Mouse (Mus musculus) limb, embryonic 15.5 days (tissue): Measurements from ENCODE around the gene Itgb6. TPM values are rescaled to one million over a fixed set of nuclear protein-coding genes. Genes with fewer than 3 reads are reported as not detected.

Experiments used
- ATAC-seq: fragments of 200-750 bp; cut with Nextera tagmentation; 2 replicates; pipeline ENCODE4 v1.8.0; 2017; ENCODE audit warnings: low read depth, moderate TSS enrichment; ENCODE audit not compliant: insufficient number of reproducible peaks, low FRiP score, low TSS enrichment
- H3K27ac ChIP-seq: fragments of 300-500 bp; sonication (generic); 2 replicates; pipeline ENCODE4 v1.5.1; 2015; ENCODE audit warnings: moderate library complexity, mild to moderate bottlenecking, inconsistent platforms
- H3K27me3 ChIP-seq: fragments of 300-500 bp; sonication (generic); 2 replicates; pipeline ENCODE4 v1.6.1; 2015; ENCODE audit warnings: inconsistent platforms
- H3K36me3 ChIP-seq: fragments of 300-500 bp; sonication (generic); 2 replicates; pipeline ENCODE4 v1.6.1; 2015; ENCODE audit warnings: inconsistent platforms
- H3K4me1 ChIP-seq: fragments of 300-500 bp; sonication (generic); 2 replicates; pipeline ENCODE4 v1.6.1; 2015; ENCODE audit warnings: inconsistent platforms
- H3K4me2 ChIP-seq: fragments of 300-500 bp; sonication (generic); 2 replicates; pipeline ENCODE4 v1.6.1; 2015; ENCODE audit warnings: mild to moderate bottlenecking, inconsistent platforms
- H3K4me3 ChIP-seq: fragments of 300-500 bp; sonication (generic); 2 replicates; pipeline ENCODE4 v1.5.1; 2015; ENCODE audit warnings: mild to moderate bottlenecking, inconsistent platforms
- H3K9ac ChIP-seq: fragments of 300-500 bp; sonication (generic); 2 replicates; pipeline ENCODE4 v1.6.1; 2015; ENCODE audit warnings: inconsistent platforms
- H3K9me3 ChIP-seq: fragments of 300-500 bp; sonication (generic); 2 replicates; pipeline ENCODE4 v1.6.1; 2016; ENCODE audit warnings: inconsistent platforms
- WGBS: fragments of 180-500 bp; shearing (Covaris S2); methylation state at CpG from one replicate; pipeline ENCODE4 v1.1.7; 2015; 5-methylcytosine and 5-hydroxymethylcytosine counted together
- polyA plus RNA-seq: library from polyadenylated mRNA; unstranded; fragments of >200 nt; fragmentation: Nextera tagmentation; extraction: Ambion mirVana; gene quantifications from 2 replicates; pipeline ENCODE4 v1.2.1, GENCODE M21; 2015

Itgb6 gene
- polyA plus RNA-seq, 1 experiment from 2014 or later = 3.7 TPM

DNA sequence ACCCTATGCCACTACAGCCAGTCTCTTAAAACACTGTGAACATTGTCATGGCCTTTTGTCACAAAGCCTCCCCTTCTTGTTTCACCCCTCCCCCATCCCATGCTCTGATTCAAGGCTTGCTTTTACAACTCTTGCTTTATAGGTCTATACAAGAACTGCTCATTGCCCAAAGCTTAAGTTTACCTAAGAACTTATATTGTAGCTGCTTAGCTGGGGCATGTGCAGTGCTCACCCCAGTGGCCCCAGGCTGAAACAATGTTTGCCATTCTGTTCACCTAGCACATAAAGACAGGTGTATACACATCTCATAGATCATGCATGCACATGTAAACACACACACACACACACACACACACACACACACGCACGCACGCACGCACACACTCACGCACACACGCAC is 25.9 kb downstream of the Itgb6 start:
- no peak overlapping the region for H3K4me2 ChIP-seq
- no peak overlapping the region for H3K27ac ChIP-seq
- no peak overlapping the region for H3K9ac ChIP-seq
- ATAC-seq = no peak
- no peaks in the 10 kb centered on the region for H3K9me3 ChIP-seq
- no peaks in the 10 kb centered on the region for H3K36me3 ChIP-seq
- no peaks in the 10 kb centered on the region for H3K27me3 ChIP-seq
- peaks cover 18% of the 10 kb centered on the region for H3K4me1 ChIP-seq
- 93% methylated on average over 6 of the region's 6 CpGs for WGBS
- H3K4me3 ChIP-seq = no peak overlapping the region

GRCm38 (mm10) chr2:60695706-60696105 is 26.7 kb downstream of the Itgb6 start:
- 24% methylated on average over 8 of the region's 8 CpGs for WGBS
- Histone ChIP-seq H3K27me3 (no peaks in the 10 kb centered on the region), H3K4me3 (no peak overlapping the region), H3K9ac (no peak overlapping the region), H3K36me3 (no peaks in the 10 kb centered on the region), H3K4me2 (no peak overlapping the region), H3K9me3 (no peaks in the 10 kb centered on the region), H3K27ac (no peak overlapping the region), H3K4me1 (peaks cover 18% of the 10 kb centered on the region)
- ATAC-seq = no peak

- ATAC-seq = no peak
- 80% methylated on average over 8 of the region's 8 CpGs for WGBS
These were observed 27.9 kb downstream of the Itgb6 start for GRCm38 (mm10) chr2:60694563-60694962.

DNA sequence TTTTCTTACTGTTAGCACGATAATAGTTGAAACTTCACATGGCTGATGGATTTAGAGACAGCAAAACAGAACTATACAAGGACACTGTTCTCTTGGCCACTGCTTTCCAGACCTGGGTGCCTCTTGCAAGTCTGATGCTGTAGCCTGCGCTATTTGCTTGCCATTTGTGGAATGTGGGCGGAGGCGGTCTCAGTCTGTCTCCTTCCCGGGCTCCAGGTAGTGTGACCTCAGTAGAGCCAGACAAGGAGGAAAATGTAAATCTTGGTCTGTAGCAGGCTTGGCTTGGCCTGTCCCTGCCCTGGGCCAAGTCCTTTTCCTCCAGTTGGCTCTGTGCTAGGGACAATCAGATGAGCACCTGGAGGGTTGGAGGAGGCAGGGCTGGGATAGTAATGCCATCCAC is 30.2 kb downstream of the Itgb6 start:
- no peak overlapping the region for H3K4me2 ChIP-seq
- ATAC-seq = no peak
- H3K9ac ChIP-seq = no peak overlapping the region
- no peak overlapping the region for H3K27ac ChIP-seq
- no peaks in the 10 kb centered on the region for H3K9me3 ChIP-seq
- H3K4me3 ChIP-seq = no peak overlapping the region
- WGBS = 60% methylated on average over 5 of the region's 5 CpGs
- no peaks in the 10 kb centered on the region for H3K36me3 ChIP-seq
- H3K4me1 ChIP-seq = peaks cover 15% of the 10 kb centered on the region
- no peaks in the 10 kb centered on the region for H3K27me3 ChIP-seq

More at GRCm38 (mm10) chr2:60694563-60694962, 27.9 kb downstream of the Itgb6 start:
- no peaks in the 10 kb centered on the region for H3K9me3 ChIP-seq
- H3K27me3 ChIP-seq = no peaks in the 10 kb centered on the region
- H3K27ac ChIP-seq = no peak overlapping the region
- no peak overlapping the region for H3K4me3 ChIP-seq
- peaks cover 18% of the 10 kb centered on the region for H3K4me1 ChIP-seq
- H3K9ac ChIP-seq = no peak overlapping the region
- no peak overlapping the region for H3K4me2 ChIP-seq
- H3K36me3 ChIP-seq = no peaks in the 10 kb centered on the region

GRCm38 (mm10) chr2:60690212-60690611 is 32.2 kb downstream of the Itgb6 start:
- no peaks in the 10 kb centered on the region for H3K27me3 ChIP-seq
- peaks cover 8% of the 10 kb centered on the region; the same call in 1 of the 2 replicates for H3K4me1 ChIP-seq
- WGBS = 50% methylated on average over 1 of the region's 1 CpGs
- no peak overlapping the region for H3K27ac ChIP-seq
- no peak overlapping the region for H3K9ac ChIP-seq
- H3K4me2 ChIP-seq = no peak overlapping the region
- no peak overlapping the region for H3K4me3 ChIP-seq
- no peak for ATAC-seq
- H3K36me3 ChIP-seq = no peaks in the 10 kb centered on the region
- no peaks in the 10 kb centered on the region for H3K9me3 ChIP-seq

GRCm38 (mm10) chr2:60688944-60689615 is 33.4 kb downstream of the Itgb6 start:
- H3K27me3 ChIP-seq = no peaks in the 10 kb centered on the region
- H3K4me3 ChIP-seq = no peak overlapping the region
- no peaks in the 10 kb centered on the region for H3K9me3 ChIP-seq
- H3K27ac ChIP-seq = no peak overlapping the region
- peak; percentile 84 for ATAC-seq
- H3K9ac ChIP-seq = no peak overlapping the region
- H3K36me3 ChIP-seq = no peaks in the 10 kb centered on the region
- H3K4me2 ChIP-seq = no peak overlapping the region
- 44% methylated on average over 14 of the region's 14 CpGs for WGBS
- H3K4me1 ChIP-seq = peaks cover 8% of the 10 kb centered on the region; the same call in 1 of the 2 replicates

DNA sequence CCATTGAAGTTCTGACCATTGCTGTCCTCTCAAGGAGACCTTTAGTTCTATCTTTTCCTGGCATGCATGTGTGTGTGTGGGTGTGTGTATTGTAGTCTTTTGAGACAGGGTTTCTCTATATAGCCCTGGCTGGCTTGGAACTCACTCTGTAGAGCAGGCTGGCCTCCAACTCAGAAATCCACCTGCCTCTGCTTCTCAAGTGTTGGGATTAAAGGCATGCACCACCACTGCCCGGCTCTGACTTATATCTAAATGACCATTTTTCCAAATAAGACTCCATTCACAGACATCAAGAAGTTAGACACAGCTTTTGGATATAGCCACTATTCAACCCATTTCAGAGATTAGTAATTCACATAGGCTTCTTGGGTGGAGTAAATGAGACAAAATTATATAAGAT is 34.3 kb downstream of the Itgb6 start:
- no peak overlapping the region for H3K27ac ChIP-seq
- WGBS = 91% methylated on average over 1 of the region's 1 CpGs
- H3K9ac ChIP-seq = no peak overlapping the region
- H3K27me3 ChIP-seq = no peaks in the 10 kb centered on the region
- no peaks in the 10 kb centered on the region for H3K9me3 ChIP-seq
- no peak overlapping the region for H3K4me3 ChIP-seq
- H3K4me1 ChIP-seq = peaks cover 8% of the 10 kb centered on the region; the same call in 1 of the 2 replicates
- ATAC-seq = no peak
- H3K4me2 ChIP-seq = no peak overlapping the region
- no peaks in the 10 kb centered on the region for H3K36me3 ChIP-seq

GRCm38 (mm10) chr2:60685973-60686372 is 36.5 kb downstream of the Itgb6 start:
- H3K4me3 ChIP-seq = no peak overlapping the region
- no peaks in the 10 kb centered on the region for H3K9me3 ChIP-seq
- no peaks in the 10 kb centered on the region for H3K36me3 ChIP-seq
- H3K27ac ChIP-seq = no peak overlapping the region
- H3K27me3 ChIP-seq = no peaks in the 10 kb centered on the region
- H3K9ac ChIP-seq = no peak overlapping the region
- no peak for ATAC-seq
- H3K4me2 ChIP-seq = no peak overlapping the region
- peaks cover 8% of the 10 kb centered on the region; the same call in 1 of the 2 replicates for H3K4me1 ChIP-seq

DNA sequence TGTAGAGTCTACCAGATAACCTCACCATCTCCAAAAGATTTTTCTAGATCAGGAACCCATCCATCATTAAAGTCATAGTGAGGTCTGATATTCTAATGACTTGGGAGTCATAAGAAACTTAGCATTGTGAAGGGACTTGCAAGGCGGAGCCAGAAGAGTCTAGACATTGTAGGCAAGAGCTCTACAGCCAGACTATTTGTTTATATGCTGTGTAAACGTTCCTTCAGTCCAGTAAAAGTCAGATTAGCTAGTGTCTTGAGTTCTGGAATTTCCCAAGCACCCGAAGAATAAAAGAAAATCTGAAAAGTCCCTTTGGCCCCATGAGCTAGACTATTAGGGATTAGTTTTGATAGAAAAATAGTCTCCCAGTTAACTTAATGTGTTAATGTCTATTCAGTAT is 38.3 kb downstream of the Itgb6 start:
- no peak for ATAC-seq
- H3K9me3 ChIP-seq = no peaks in the 10 kb centered on the region
- H3K27ac ChIP-seq = no peak overlapping the region
- H3K4me1 ChIP-seq = peaks cover 4% of the 10 kb centered on the region; the same call in 1 of the 2 replicates
- H3K27me3 ChIP-seq = no peaks in the 10 kb centered on the region
- WGBS = 72% methylated on average over 3 of the region's 3 CpGs
- no peak overlapping the region for H3K4me3 ChIP-seq
- no peak overlapping the region for H3K4me2 ChIP-seq
- no peak overlapping the region for H3K9ac ChIP-seq
- H3K36me3 ChIP-seq = no peaks in the 10 kb centered on the region

DNA sequence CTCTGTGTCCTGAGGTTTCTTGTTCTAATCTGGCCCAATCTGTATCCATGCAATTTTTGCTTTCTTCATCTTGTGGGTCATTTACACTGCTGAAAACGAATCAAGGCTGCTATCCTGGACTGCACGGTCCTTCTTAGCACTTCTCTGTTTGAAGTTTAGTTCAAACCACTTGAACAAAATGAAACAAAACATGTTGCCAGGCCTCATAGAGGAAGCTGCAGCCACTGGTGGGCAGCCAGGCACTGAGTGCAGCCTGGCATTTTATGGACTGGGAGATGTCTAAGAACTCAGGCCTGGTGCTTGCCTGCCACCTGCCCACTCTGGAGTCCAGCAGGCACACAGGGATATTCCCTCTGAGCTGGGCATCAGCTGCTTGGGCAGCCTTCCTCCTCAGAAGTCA is 39.9 kb downstream of the Itgb6 start:
- ATAC-seq = no peak
- 83% methylated on average over 2 of the region's 2 CpGs for WGBS

GRCm38 (mm10) chr2:60674413-60674812 is 48.0 kb downstream of the Itgb6 start:
- Histone ChIP-seq H3K9ac (no peak overlapping the region), H3K27ac (no peak overlapping the region), H3K4me1 (0 out of 2 replicates have a peak, but pooled peaks cover 2% of the 10 kb centered on the region), H3K4me3 (no peak overlapping the region), H3K36me3 (no peaks in the 10 kb centered on the region), H3K27me3 (no peaks in the 10 kb centered on the region), H3K9me3 (no peaks in the 10 kb centered on the region), H3K4me2 (no peak overlapping the region)
- no peak for ATAC-seq
- 48% methylated on average over 7 of the region's 7 CpGs for WGBS

More for the DNA sequence above, 39.9 kb downstream of the Itgb6 start:
- no peaks in the 10 kb centered on the region for H3K27me3 ChIP-seq
- no peaks in the 10 kb centered on the region for H3K36me3 ChIP-seq
- H3K9ac ChIP-seq = no peak overlapping the region
- H3K27ac ChIP-seq = no peak overlapping the region
- H3K9me3 ChIP-seq = no peaks in the 10 kb centered on the region
- H3K4me3 ChIP-seq = no peak overlapping the region
- no peaks in the 10 kb centered on the region for H3K4me1 ChIP-seq
- no peak overlapping the region for H3K4me2 ChIP-seq

DNA sequence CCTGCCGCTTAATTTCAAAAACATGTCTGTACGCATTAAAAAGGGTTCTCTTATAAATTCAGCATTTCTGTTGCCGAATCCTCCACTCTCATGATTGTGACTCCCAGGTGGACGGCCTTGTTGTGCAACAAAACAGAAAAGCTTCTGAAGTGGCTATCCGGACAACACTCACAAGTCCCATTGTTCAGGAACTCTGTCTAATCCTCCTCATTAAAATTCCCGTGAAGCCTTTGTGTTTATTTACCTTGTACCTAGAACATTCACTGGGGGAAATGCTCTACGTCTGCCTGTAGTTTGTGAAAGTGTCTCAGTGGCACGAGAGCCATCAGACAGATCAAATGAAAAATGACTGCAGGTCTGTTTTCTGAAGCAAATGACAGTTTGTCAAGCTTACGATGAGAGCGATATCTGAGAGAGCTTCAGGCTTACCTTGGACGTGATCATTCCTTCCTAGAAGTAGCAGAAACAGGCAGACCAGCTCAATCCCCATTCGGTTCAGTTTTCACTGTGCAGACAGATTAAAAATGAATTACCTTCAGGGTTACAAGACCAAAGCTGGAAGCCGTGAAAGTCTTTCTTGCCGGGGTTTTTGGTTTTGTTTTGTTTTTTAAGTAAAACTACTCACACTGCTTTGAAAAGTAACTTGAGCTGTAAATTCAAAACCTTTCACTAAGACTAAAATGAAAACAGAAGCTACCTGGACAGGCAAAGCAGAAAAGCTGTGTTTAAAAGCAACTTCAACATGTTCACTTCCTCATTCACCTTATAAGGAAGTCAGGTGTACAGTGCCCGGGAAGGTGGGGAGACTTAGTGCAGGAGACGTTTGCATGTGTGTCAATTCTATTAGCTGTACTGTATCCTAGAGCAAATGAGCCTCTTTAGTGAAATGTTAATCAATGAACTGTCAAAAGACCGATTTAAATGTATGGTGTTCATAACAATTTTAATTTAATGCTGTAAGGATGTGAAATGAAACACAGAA is 49.2 kb downstream of the Itgb6 start:
- WGBS = 37% methylated on average over 17 of the region's 17 CpGs
- Histone ChIP-seq H3K9me3 (no peaks in the 10 kb centered on the region), H3K4me2 (0 out of 2 replicates have a peak overlapping the region, but pooled peaks have one; percentile 7), H3K27me3 (no peaks in the 10 kb centered on the region), H3K4me3 (no peak overlapping the region), H3K27ac (no peak overlapping the region), H3K4me1 (0 out of 2 replicates have a peak, but pooled peaks cover 2% of the 10 kb centered on the region), H3K36me3 (no peaks in the 10 kb centered on the region), H3K9ac (no peak overlapping the region)
- ATAC-seq = no peak
